Mouse (Mus musculus) thymus, adult 2 months (tissue): Measurements from ENCODE around the gene Gm4969. TPM values are rescaled to one million over a fixed set of nuclear protein-coding genes. Genes with fewer than 3 reads are reported as not detected.

ENCODE experiments used
- DNase-seq: peaks from one replicate; pipeline ENCODE4 v3.0.0; 2021
- H3K27ac ChIP-seq: fragments of 200-500 bp; 2 replicates; pipeline ENCODE4 v1.5.1; 2012; ENCODE audit warnings: low read length, control low read depth; ENCODE audit not compliant: control insufficient read depth, insufficient read depth
- H3K27me3 ChIP-seq: fragments of 200-500 bp; 2 replicates; pipeline ENCODE4 v1.6.1; 2012; ENCODE audit warnings: mild to moderate bottlenecking, low read length, moderate library complexity, mixed read lengths; ENCODE audit not compliant: control insufficient read depth, insufficient read depth
- H3K36me3 ChIP-seq: fragments of 200-500 bp; 2 replicates; pipeline ENCODE4 v1.6.1; 2012; ENCODE audit warnings: mild to moderate bottlenecking, low read length, moderate library complexity; ENCODE audit not compliant: control insufficient read depth, insufficient read depth
- H3K4me1 ChIP-seq: fragments of 200-500 bp; replicated peaks from 2 replicates; pipeline ENCODE4 v1.6.1; 2012; ENCODE audit warnings: low read length; ENCODE audit not compliant: control insufficient read depth, insufficient read depth
- H3K4me3 ChIP-seq: fragments of 200-500 bp; 2 replicates; pipeline ENCODE4 v1.5.1; 2012; ENCODE audit warnings: mild to moderate bottlenecking, low read length, control low read depth, moderate library complexity; ENCODE audit not compliant: control insufficient read depth, insufficient read depth
- CTCF ChIP-seq: fragments of 200-500 bp; IDR thresholded peaks from 2 replicates; pipeline ENCODE4 v1.5.1; 2012; ENCODE audit warnings: mild to moderate bottlenecking, control low read depth, low read length, moderate library complexity, borderline replicate concordance; ENCODE audit not compliant: control insufficient read depth, poor library complexity, insufficient read depth; ENCODE audit errors: extremely low read depth
- POLR2A ChIP-seq: fragments of 200-500 bp; IDR thresholded peaks from 2 replicates; pipeline ENCODE4 v1.6.1; 2012; ENCODE audit warnings: mild to moderate bottlenecking, low read length, control low read depth, moderate library complexity; ENCODE audit not compliant: control insufficient read depth, poor library complexity, insufficient read depth; ENCODE audit errors: extremely low read depth
- WGBS: fragments of 180-500 bp; shearing (Covaris S2); methylation state at CpG from one replicate; pipeline ENCODE4 v1.1.7; 2018; 5-methylcytosine and 5-hydroxymethylcytosine counted together
- polyA plus RNA-seq: library from polyadenylated mRNA; depleted of rRNA; stranded (reverse); fragments of >200 nt; gene quantifications from 2 replicates; pipeline ENCODE4 v1.2.3, GENCODE M21; 2012

The Gm4969 gene
- polyA plus RNA-seq, 1 experiment, result 0.24 TPM

- DNase-seq, result no peak
- Histone ChIP-seq H3K4me3 (no peak overlapping the region), H3K27ac (no peak overlapping the region), H3K36me3 (no peaks in the 10 kb centered on the region), H3K4me1 (no peaks in the 10 kb centered on the region), H3K27me3 (peaks cover 10% of the 10 kb centered on the region; the same call in 1 of the 2 replicates)
- TF ChIP-seq POLR2A, result no peak
- no peak for TF ChIP-seq CTCF
- WGBS, result 52% methylated on average over 3 of the region's 3 CpGs
These were observed 48.7 kb downstream of the Gm4969 start for GRCm38 (mm10) chr7:19069500-19069899.

GRCm38 (mm10) chr7:19068707-19069106 lies 49.5 kb downstream of the Gm4969 start:
- WGBS, result 0% methylated on average over 2 of the region's 2 CpGs
- DNase-seq, result peak; percentile 78
- peaks cover 13% of the 10 kb centered on the region; the same call in 1 of the 2 replicates for H3K27me3 ChIP-seq
- no peaks in the 10 kb centered on the region for H3K4me1 ChIP-seq
- TF ChIP-seq CTCF, result no peak
- TF ChIP-seq POLR2A, result no peak
- no peak overlapping the region for H3K27ac ChIP-seq
- H3K4me3 ChIP-seq, result no peak overlapping the region
- H3K36me3 ChIP-seq, result no peaks in the 10 kb centered on the region

- no peak overlapping the region for H3K4me3 ChIP-seq
- no peak overlapping the region for H3K27ac ChIP-seq
- peaks cover 9% of the 10 kb centered on the region; the same call in 1 of the 2 replicates for H3K27me3 ChIP-seq
- H3K36me3 ChIP-seq, result no peaks in the 10 kb centered on the region
- TF ChIP-seq POLR2A (no peak), CTCF (no peak)
- DNase-seq, result no peak
- no peaks in the 10 kb centered on the region for H3K4me1 ChIP-seq
- WGBS, result 73% methylated on average over 13 of the region's 14 CpGs
These were observed 50.2 kb downstream of the Gm4969 start for GRCm38 (mm10) chr7:19067935-19068334.

GRCm38 (mm10) chr7:19067063-19067462 lies 51.1 kb downstream of the Gm4969 start:
- TF ChIP-seq CTCF, result no peak
- no peak for TF ChIP-seq POLR2A
- no peak for DNase-seq
- Histone ChIP-seq H3K27me3 (peaks cover 8% of the 10 kb centered on the region; the same call in 1 of the 2 replicates), H3K4me1 (no peaks in the 10 kb centered on the region), H3K36me3 (no peaks in the 10 kb centered on the region), H3K4me3 (no peak overlapping the region), H3K27ac (no peak overlapping the region)
- WGBS, result 34% methylated on average over 14 of the region's 14 CpGs

- H3K36me3 ChIP-seq, result no peaks in the 10 kb centered on the region
- WGBS, result 57% methylated on average over 13 of the region's 13 CpGs
- H3K4me1 ChIP-seq, result no peaks in the 10 kb centered on the region
- TF ChIP-seq POLR2A (no peak), CTCF (no peak)
- no peak overlapping the region for H3K27ac ChIP-seq
- H3K4me3 ChIP-seq, result no peak overlapping the region
- peaks cover 8% of the 10 kb centered on the region; the same call in 1 of the 2 replicates for H3K27me3 ChIP-seq
- DNase-seq, result no peak
These were observed 52.3 kb downstream of the Gm4969 start for GRCm38 (mm10) chr7:19065896-19066295.

GRCm38 (mm10) chr7:19057405-19057804 lies 60.8 kb downstream of the Gm4969 start:
- no peaks in the 10 kb centered on the region for H3K4me1 ChIP-seq
- 71% methylated on average over 10 of the region's 10 CpGs for WGBS
- no peak for DNase-seq
- TF ChIP-seq POLR2A, result no peak
- TF ChIP-seq CTCF, result no peak
- no peaks in the 10 kb centered on the region for H3K27me3 ChIP-seq
- no peak overlapping the region for H3K4me3 ChIP-seq
- no peaks in the 10 kb centered on the region for H3K36me3 ChIP-seq
- H3K27ac ChIP-seq, result no peak overlapping the region

- 98% methylated on average over 8 of the region's 8 CpGs for WGBS
- DNase-seq, result no peak
These were observed 63.1 kb downstream of the Gm4969 start for GRCm38 (mm10) chr7:19055108-19055507.

More at GRCm38 (mm10) chr7:19055108-19055507, 63.1 kb downstream of the Gm4969 start:
- Histone ChIP-seq H3K4me3 (no peak overlapping the region), H3K27ac (no peak overlapping the region), H3K36me3 (peaks cover 5% of the 10 kb centered on the region), H3K27me3 (no peaks in the 10 kb centered on the region), H3K4me1 (no peaks in the 10 kb centered on the region)
- TF ChIP-seq CTCF (no peak), POLR2A (no peak)
